Mouse (Mus musculus) kidney, postnatal 10 days (tissue): ENCODE measurements around the gene Lpp.

Experiments used
- DNase-seq: peaks from one replicate; pipeline ENCODE4 v3.0.0; 2021; ENCODE audit warnings: mixed read lengths

Gene Lpp

DNA sequence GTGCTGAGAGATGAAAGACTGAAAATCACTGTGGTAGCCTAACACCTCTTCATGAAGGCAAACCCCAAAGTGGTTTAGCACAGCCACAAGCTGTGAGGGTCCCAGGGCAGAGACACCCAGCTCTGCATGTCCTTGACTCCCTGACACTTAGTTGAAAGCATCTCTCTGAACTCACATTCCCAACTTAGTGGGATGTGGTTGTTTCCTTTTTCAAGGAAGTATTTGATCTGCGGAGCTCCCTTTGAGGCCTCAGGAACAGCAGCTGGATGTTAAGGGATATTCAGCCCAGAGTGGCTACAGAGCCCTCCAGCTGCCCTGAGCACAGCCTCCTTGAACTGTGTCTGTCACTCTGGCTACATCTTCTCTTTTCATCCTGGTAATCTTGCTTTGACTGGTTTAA is 48.0 kb downstream of the Lpp start:
- DNase-seq = no peak

DNA sequence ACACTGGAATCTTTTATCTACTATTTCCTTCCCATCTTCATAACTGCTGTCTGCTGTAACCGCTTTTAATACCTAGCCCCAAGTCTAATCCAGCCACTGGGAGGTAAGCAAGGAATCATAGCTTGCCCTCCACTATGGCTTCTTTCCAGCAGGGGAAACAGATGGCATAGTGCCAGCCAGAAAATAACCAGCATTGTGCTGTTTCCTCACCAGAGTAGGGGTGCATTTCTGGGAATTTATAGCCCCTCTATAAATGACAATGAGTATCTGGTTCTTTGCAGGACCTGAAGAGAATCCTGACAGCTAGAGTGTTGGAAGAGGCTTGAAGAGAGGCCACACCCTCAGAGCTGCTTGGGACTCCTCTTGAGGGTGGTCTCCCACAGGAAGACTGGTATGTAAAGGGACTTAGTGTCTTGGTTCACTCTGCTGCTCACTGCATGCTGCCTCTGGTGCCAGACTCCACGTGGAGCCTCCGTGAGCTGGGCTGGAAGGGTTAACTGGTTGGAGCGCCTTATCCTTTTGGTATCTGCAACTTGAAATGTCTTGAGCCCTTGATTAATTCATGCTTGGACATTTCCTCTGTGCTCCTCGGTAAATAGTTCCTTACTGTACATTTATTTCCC is 49.3 kb downstream of the Lpp start:
- peak; percentile 53 for DNase-seq

DNA sequence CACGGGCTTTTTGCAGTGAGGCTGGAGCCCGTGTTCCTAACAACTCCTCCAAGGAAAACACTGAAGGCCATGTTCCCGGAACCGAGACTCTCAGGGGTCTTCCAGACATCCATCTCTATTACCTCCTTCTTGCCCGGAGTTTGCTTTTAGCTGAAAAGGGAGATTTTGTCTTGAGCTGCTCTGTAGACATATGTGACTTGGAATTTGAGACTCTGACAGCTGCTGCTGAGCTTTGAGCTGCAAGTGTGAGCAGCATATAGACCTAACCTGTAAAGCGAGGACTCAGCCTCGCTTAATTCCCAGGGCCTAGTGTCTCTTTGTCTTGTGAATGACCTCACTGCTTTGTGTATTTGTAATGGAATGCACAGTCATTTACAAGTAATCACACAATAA is 49.8 kb downstream of the Lpp start:
- DNase-seq = no peak

DNA sequence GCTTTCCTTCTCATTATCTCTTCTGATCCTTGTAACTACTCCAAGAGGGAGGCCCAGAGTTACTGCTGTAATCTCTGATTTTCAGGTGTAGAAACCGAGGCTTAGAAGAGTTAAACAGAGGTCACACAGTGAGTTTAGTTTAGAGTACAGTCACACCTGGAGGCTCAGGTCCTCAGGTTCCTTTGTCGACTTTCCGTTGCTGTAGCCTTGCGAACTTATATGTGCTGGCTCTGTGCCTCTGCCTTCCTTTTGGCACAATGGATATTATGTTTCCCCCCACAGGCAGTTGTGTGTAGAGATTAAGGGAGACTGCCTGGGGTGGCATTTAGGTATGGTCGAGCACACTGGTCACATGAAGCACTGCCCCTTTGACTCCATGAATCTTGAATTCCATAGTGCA is 50.2 kb downstream of the Lpp start:
- no peak for DNase-seq

DNA sequence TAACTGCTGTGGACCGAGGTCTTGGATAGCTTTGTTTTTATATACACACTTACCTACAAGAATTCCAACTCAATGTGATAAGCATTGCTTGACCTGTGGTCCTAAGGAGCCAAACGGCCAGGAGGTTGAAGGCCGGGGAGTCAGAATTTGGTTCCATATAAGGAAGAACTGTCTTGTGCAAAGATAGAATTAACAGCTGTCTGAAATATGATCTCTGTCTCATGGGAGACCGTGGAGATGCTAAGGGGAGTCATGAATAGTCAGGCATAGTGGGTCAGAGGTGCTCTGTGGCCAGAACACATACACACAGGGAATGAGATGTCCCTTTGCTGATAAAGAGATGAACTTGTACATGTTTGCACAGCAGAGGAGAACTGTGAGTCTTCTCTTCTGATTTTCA is 51.5 kb downstream of the Lpp start:
- DNase-seq = no peak

DNA sequence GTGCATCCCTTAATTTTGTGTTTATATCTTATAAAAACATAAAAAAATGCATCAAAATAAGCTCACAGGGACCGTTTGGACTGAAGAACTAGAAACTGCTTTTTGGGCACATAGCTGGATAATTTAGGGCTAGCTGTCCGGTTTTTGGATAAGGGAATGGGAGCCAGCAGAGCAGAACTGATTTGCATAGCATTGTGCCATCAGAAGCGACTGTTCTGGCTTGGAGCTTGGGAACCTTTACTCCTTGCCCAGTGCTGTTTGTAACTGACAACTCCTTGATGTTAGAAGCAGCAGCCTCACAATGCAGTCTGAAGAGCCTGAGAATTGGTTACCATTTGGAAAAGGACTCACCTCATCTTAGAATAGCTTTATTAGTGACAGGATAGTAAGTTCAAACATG is 52.2 kb downstream of the Lpp start:
- DNase-seq = no peak

DNA sequence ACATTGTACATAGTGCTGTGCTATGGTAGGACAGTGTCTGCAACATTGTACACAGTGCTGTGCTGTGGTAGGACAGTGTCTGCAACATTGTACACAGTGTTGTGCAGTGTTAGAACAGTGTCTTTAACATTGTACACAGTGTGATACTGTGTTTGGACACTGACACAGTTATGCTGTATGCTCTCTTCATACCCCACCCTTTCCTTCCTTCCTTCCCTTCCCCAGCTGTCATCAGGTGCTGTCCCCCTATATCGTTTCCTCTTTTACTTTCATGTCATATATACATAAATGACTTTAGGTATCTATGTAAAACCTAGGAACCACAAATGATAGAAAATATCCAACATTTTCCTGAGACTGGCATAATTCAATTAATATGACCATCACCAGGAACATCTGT is 53.1 kb downstream of the Lpp start:
- DNase-seq = no peak

DNA sequence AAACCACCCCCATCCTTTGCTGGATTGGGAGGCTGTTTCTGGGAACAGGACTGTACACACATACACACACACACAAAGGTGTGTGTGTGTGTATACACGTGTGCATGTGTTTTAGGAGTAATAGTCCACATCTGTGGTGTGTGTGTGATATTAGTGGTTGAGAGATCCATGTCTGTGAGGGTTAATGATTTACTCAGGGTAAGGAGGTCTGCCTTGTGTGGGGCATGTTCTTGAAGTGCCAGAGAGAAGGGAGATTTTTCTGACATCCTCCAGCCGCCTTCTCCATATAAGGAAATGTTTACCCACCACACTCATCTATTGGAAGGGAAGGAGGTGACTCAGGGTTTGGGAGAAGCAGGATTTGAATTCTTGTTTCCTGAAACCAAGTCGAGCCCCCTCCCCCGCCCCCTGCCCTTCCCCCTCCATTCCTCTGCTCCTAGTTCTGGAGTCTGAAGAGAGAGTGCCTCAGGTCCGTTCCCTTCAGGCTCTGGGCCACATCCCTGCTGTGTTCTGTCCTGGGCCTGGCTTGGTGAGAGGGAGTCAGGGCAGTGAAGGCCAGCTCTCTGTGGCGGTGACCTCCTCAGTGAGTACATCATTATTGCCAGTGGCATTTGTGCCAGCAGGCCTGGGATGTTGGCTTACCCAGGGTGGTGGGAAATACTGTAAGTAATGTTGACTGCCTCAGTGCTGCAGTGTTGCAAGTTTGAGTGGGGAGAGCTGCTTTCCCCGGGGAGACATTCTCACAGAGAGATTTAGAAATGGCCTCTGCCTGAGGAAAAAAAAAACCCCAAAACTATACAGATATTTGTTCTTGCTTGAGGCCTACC is 54.6 kb downstream of the Lpp start:
- no peak for DNase-seq

DNA sequence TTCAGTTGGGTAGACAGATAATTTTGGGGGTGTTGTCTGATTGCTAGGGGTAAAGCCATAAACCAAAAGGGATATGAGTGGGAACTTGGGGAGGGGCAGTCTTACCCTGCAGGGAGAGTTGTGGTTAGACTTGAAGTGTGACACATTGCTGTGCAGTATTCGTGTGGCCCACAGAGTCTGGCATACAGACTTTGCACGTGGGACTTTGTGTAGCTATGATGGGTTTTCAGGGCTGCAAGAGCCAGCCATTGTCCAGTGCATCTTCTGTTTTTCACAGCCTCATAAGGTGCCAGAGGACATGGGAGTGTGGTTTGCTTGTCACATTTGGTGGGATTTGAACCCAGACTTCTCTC is 55.2 kb downstream of the Lpp start:
- no peak for DNase-seq

DNA sequence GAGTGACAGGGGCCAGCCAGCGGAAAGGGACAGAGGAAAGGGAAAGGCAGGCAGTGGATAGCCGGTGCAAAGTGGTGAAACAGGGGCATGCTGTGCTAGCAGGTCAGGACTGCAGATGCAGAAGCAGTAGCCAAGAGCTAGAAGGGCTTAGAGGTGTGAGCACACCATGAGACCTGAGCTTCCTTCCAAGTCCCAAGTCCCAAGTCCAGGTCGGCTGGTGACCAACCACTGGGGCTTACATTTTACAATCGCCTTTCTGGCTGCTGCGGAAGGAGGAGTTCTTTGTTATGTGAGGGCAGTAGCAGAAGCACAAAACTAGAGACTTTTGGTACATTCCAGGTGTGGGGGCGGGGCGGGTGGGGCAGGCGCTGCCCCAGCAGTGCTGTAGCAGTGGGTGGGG is 56.5 kb downstream of the Lpp start:
- DNase-seq = peak; percentile 74

DNA sequence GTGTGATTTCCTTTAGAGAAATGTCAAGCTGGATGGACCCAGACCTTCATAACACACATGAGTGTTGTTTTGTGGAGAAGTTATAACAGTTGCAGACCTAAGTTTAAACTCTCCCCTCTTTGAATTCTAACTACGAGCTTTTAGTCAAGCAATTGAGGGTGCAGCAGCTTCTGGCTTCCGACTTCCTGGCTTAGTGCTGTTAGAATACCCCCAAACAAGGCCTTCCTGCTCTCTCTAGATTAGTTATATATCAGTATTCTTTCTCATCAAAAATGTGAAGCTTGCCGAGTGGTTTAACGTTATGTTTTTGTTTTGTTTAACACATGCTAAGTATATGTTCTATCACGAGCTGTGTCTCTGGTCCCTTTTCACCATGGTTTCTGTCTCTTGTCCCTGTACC is 56.9 kb downstream of the Lpp start:
- DNase-seq = no peak

DNA sequence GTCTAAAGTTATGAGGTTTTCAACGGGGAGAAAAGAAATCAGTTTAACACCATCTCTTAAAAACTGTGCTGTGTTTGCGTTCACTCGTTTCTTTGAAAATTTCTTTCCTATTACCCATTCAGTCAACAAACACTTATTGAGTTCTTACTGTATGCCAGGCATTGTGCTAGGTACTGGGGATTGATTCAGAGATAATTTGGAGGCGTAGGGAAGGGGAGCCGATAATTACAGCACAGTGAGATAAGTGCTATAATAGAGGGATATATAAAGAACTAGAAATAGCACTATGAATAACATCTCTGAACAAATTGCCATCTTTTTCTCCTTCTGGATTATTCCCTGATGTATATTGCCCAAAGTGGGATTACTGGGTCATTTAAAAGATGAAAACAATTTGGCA is 57.8 kb downstream of the Lpp start:
- no peak for DNase-seq

DNA sequence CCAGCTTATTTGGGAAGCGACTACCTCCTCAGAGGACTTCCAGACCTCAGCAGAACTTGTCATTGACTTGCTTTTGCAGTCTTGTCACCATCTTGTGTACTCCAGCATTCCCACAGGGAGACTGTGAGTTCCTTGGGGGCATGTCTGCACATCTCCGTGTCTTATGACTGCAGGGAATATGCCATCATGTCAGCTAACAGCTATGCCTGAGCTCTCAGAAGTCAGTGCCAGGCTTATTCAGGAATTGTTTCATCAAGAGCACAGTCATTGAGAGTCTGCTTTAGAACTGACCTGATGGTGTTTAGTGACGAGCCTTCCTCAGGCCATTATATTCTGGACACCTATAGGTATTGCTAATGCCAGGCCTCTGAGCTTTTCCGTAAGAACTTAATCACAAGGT is 60.2 kb downstream of the Lpp start:
- DNase-seq = no peak

DNA sequence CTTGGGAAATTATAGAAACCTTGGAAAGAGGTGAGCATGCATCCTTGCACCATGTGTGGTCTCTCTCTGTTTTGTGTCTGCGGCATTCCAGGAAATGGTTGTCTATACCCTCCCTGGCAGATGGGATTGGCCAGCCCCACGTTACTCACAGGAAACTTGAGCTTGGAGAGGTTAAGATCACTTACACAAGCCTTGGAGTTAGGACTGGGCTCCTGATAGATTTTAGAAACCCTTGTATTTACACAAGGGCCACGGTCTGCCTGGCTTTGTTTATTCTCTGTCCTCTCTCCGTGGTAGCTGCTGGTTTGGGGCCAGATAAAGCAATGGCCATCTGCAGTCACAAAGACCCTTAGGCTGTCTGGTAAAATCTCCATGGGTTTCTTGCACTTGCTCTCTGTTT is 61.2 kb downstream of the Lpp start:
- DNase-seq = no peak

DNA sequence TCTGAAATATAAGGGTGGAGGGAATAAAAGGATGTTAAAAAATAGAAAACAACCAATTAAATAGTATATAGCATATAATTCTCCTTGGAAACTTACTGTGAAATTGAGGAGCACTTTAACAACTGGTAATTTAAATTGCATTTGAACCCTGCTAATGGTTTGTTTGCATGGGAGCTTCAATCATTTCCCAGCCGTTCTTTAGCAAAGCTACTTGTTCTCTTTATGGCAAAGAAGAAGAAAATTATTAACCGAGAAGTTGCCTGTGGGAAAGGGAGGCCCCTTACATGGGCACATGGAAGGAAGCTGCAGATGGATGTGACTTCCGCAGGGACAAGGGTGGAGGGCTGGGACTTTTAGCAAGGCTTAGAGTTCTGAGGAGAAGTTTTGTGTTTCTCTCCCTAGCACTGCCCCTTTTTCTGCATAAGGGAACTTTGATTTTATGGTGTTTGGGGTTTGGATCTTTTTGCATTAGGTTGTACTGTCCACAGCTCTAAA is 62.1 kb downstream of the Lpp start:
- no peak for DNase-seq

DNA sequence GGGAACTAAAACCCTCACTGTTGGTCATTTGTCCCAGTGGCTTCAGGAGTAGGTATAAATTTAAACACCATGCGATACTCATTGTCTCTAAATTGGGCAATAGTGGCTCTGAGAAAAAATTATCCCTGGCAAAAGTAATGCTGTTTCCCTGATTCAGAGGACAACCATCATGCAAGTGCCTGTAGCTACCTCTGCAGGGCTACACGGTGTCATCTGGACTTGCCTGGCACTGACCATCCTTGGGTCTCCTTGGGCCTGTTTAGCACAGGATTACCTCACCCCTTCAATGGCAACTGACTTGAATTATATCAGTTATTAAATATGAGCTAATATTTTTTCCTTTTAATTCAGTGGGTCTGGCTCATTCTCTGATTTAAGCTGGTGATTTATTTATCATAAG is 70.5 kb downstream of the Lpp start:
- DNase-seq = no peak

DNA sequence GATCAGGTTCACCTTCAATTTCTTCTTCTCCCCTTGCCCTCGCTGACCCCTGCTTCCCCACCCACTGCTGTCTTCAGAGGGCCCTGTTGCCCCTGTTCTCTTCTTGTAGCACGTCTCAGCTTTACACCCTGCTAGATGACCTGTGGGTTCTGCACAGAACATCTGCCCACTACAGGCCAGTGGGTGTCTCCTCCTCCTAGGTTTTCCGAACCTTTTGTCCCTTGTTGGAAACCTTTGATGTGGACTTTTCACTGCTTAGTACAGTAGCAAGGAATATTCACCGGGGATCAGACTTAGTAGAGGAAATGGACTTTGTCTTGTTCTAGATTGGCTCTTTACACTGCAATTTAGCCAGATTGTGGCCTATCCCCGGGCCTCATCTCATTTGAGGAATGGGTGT is 71.1 kb downstream of the Lpp start:
- no peak for DNase-seq

DNA sequence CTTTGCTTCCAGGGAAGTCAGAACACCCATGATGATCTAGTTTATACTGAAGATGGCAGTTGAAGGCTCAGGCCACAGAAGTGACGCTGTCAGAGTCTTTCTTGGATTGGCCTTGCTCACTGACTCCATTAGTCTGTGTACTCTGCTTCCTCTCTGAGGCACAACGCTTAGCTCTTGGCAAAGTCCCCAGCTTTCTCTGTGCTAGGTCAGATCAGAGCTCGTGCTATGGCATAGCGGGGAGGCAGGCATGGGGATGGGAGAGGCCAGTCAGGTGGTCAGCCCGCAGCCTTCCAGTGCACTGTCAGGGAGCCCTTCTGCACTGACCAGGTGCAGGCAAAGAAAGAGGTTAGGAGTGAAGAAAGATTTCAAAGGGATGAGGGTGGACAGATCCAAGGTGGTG is 72.3 kb downstream of the Lpp start:
- DNase-seq = peak; percentile 58

DNA sequence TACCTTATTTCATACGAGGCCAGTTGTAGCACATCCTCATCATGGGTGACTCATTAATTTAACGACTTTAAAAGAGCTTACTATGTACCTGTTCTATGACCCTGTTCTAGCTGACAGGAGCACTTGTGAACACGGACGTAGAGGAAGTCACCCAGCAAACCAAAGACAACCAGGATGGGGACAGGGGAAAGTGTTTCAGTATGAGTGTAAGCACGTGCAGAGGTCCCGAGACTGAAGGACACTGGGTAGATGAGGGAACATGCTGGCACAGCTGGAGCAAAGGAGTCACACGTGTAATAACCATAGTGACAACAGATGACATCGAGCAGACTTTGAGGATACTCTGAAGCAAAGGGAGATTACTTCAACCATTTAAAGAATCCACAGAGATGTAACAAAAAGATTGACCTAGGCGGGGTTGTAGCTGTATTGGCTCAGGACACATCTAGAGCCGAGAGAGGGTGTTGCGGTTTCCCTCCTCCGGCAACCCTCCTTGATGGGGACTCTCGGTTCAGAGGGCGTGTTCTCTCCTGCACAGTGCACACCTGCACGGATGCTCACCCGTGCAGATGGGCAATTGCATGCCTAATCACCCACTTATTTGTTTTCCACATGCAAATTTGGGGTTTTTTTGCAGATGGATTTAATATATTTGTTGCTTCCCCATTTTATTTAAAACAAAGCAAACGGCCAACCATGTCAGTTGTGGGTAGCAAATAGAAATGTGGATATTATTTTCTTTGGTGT is 74.4 kb downstream of the Lpp start:
- no peak for DNase-seq

DNA sequence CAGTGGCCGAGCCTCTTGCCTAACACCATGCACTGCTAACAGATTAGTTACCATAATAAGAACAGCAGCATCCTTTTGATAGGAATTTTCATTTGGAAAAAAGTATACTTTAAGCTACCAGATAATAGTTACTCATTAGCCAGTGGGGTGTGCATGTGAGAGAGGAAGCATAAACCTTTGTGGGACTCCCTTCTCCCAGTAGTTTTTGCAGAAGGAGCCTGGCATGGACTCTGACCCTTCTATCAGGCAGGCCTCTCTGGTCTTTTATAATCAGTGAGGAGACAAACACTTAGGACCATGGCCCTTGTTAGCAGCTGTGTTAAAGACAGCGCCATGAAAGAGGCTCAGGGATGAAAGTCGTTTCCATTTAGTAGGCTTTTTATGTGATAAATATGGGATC is 76.0 kb downstream of the Lpp start:
- DNase-seq = no peak

DNA sequence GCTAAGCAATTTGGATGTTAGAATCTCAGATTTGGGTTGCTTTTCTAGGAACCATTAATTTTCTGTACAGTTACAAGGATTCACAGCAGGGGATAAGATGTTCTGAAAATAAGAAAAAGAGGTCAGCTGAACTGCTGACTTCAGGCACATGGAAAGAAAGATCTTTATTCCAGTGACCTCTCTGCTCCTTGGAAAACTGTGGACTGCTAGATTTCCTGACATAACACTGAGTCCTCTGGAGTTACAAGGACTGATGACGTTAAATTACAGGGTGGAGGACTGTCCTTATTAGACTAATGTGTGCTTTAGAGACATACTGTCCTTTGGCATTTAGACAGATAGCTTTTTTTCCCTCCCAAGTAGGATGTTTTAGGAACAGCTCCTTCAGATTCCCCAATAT is 77.3 kb downstream of the Lpp start:
- DNase-seq = no peak

DNA sequence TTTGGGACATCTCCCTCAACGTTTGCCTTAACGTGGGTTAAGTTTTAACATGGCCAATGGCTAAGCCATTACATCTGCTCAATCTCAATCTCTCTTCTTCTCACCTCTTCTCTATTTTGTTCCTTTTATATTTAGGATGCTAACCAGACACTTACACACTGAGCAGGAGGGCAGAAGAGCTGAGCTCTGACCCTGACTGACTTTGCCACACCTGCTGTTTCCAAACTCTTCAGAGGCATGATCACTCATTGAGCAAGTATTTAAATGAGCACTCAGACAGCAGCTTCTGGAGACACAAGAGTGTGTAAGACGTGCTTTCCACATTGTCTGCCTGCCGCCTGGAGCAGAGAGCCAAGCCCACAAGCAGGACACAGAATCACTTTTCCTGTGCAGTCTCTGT is 77.7 kb downstream of the Lpp start:
- no peak for DNase-seq

DNA sequence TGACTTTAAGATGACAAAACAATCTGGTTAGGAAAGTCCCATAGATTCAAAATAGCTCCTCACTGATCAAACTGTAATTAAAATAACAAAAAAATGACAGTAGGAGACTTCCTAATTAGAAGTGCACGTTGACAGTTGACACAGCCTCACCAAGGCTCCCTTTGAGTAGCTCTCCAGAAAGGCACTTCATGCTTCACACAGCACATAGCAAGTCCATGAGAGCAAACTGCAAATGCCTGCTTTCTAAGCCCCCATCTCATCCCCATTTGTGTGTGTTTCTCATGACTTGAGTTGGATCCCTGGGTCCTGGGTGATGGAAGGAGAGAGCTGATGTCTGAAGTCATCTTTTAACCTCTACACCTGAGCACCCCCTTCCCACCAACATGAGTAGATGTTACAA is 78.5 kb downstream of the Lpp start:
- DNase-seq = no peak

DNA sequence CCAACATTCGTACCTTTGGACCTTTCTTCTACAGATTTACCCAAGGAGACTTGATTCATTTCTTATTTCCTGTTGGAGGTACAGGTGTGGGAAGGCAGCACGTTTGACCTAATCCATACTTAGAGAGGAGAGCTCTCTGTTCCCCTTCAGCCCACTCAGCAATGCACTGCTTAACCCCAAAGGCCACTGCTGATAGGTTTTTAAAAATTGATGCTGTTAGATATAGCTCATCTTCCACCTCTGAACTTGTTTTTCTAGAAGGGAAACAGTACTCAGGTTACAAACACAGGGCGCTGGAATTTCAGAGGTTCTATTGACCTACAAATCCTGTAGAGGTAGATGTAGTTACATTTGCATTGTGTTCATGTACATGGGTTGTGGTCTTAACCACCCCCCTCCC is 80.7 kb downstream of the Lpp start:
- no peak for DNase-seq
